Mouse (Mus musculus) midbrain, embryonic 11.5 days (tissue): ENCODE results near the gene Wdr48. TPM values are rescaled to one million over a fixed set of nuclear protein-coding genes. Genes with fewer than 3 reads are reported as not detected.

ENCODE experiments used
- polyA plus RNA-seq: library from polyadenylated mRNA; unstranded; fragments of >200 nt; fragmentation: Nextera tagmentation; extraction: Ambion mirVana; gene quantifications from 2 replicates; pipeline ENCODE4 v1.2.1, GENCODE M21; 2014

Wdr48 gene
- polyA plus RNA-seq, 1 experiment from 2014 or later: 61.2 TPM

Other genes starting within 250 kb of the Wdr48 start
- gene Scn10a, start 175.6 kb upstream of the Wdr48 start, polyA plus RNA-seq: not detected in 2 replicates
- 0.23 TPM in 2 replicates for gene Scn11a, start 69.4 kb upstream of the Wdr48 start, polyA plus RNA-seq
- 16.4 and 18.4 TPM in 2 replicates for gene Gorasp1, start 42.7 kb downstream of the Wdr48 start, polyA plus RNA-seq
- 0.10 and 0.20 TPM in 2 replicates for gene Ttc21a, start 42.7 kb downstream of the Wdr48 start, polyA plus RNA-seq
- gene Csrnp1, start 89.8 kb downstream of the Wdr48 start, polyA plus RNA-seq: 0.34 and 0.67 TPM in 2 replicates
- gene Xirp1, start 128.7 kb downstream of the Wdr48 start, polyA plus RNA-seq: not detected in 2 replicates
- gene Cx3cr1, start 175.0 kb downstream of the Wdr48 start, polyA plus RNA-seq: 2.9 and 4.3 TPM in 2 replicates
- gene Ccr8, start 197.2 kb downstream of the Wdr48 start, polyA plus RNA-seq: not detected in 2 replicates
- 33.9 and 36.7 TPM in 2 replicates for gene Slc25a38, start 215.5 kb downstream of the Wdr48 start, polyA plus RNA-seq
- gene Rpsa, start 232.8 kb downstream of the Wdr48 start, polyA plus RNA-seq: 1,378 and 1,482 TPM in 2 replicates